Mouse (Mus musculus): ENCODE measurements around the gene Zfp94.

- no peak for TF ChIP-seq CTCF (IDR thresholded peaks at IDR 0.05; ENCODE audit: borderline replicate concordance, control insufficient read depth, extremely low read depth, insufficient read depth, low read length, poor library complexity)
- no peak for TF ChIP-seq POLR2A (IDR thresholded peaks at IDR 0.05; ENCODE audit: control insufficient read depth, extremely low read depth, insufficient read depth, low read length, poor library complexity)
Observed at GRCm38 (mm10) chr7:24333304-24333986, 17.0 kb upstream of the Zfp94 start, which contains the start of gene Tescl.

Data from thymus, adult 2 months (tissue).